Mouse (Mus musculus): ENCODE measurements around the gene Yif1b. TPM values are rescaled to one million over a fixed set of nuclear protein-coding genes. Genes with fewer than 3 reads are reported as not detected.
A peak's percentile ranks its signal among the peaks of the same experiment; 100 is the strongest.

The Yif1b gene
- polyA plus RNA-seq, 2 experiments: 24.4 to 44.5 TPM

DNA sequence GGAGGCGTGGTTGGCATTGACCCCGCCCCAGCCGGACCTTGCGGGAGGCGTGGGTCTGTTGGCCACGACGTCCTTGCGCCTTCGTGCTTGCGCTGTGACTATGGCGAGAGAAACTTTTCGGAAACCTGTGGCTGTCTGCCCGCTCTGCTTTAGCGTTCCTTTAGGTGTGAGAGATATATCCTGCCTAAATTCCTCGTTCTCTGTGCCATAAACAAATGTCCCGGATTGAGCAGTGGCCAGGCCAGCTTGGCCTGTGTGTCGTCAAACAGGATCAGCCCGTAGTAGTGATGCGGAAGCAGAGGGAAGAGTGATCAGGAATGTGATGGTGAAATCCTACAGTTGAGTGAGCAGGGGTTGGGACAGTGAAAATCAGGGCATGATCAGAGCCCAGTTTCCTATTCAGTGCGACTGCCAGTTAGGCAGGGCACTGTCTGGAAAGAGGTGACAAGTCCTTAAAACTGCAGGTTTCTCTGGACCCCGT lies 44.0 kb downstream of the Yif1b start:
- H3K27ac ChIP-seq: no peak overlapping the region
- ATAC-seq (ENCODE audit: insufficient read depth) (no peak), DNase-seq (ENCODE audit: low read depth in 3 of 3, low spot score in 3 of 3) (no peak)
- no peak overlapping the region for H3K9ac ChIP-seq (replicated peaks)
- H3K4me2 ChIP-seq (ENCODE audit: low read depth): peak overlapping the region; percentile 64
- TF ChIP-seq EP300 (IDR thresholded peaks at IDR 0.05; ENCODE audit: low read depth): no peak
- no peak for TF ChIP-seq CTCF (IDR thresholded peaks at IDR 0.05; ENCODE audit: low read depth)
- H3K27me3 ChIP-seq (ENCODE audit: control insufficient read depth, insufficient read depth, low read length): peaks cover 6% of the 10 kb centered on the region
- peaks cover 0 to 7% of the 10 kb centered on the region in 2 experiments; a peak in 3 of 4 replicates for H3K4me1 ChIP-seq (replicated peaks; ENCODE audit: control insufficient read depth in 2 of 2, insufficient read depth in 2 of 2, low read length in 1 of 2)
- H3K4me3 ChIP-seq (ENCODE audit: insufficient read depth in 1 of 2, low read depth in 2 of 2, low read length in 2 of 2): peak overlapping the region; percentile 43 to 52; a peak in 3 of 4 replicates
- no peaks in the 10 kb centered on the region for H3K9me3 ChIP-seq (ENCODE audit: control insufficient read depth, low read length)
- 13% methylated on average over 21 of the region's 21 CpGs for WGBS (ENCODE audit: insufficient replicate concordance)
- H3K36me3 ChIP-seq (replicated peaks; ENCODE audit: control insufficient read depth, insufficient read depth, low read depth): no peaks in the 10 kb centered on the region

GRCm38 (mm10) chr7:29283876-29284275 lies 45.7 kb downstream of the Yif1b start:
- H3K4me2 ChIP-seq (ENCODE audit: low read depth): no peak overlapping the region
- peaks cover 6% of the 10 kb centered on the region for H3K27me3 ChIP-seq (ENCODE audit: control insufficient read depth, insufficient read depth, low read length)
- no peak overlapping the region for H3K4me3 ChIP-seq (ENCODE audit: insufficient read depth in 1 of 2, low read depth in 2 of 2, low read length in 2 of 2)
- no peak for DNase-seq (ENCODE audit: low read depth in 3 of 3, low spot score in 3 of 3)
- no peak for ATAC-seq (ENCODE audit: insufficient read depth)
- H3K4me1 ChIP-seq (replicated peaks; ENCODE audit: control insufficient read depth in 2 of 2, insufficient read depth in 2 of 2, low read length in 1 of 2): peaks cover 0 to 7% of the 10 kb centered on the region in 2 experiments; a peak in 3 of 4 replicates
- WGBS (ENCODE audit: insufficient replicate concordance): 63% methylated on average over 4 of the region's 4 CpGs
- no peak overlapping the region for H3K9ac ChIP-seq (replicated peaks)
- TF ChIP-seq EP300 (IDR thresholded peaks at IDR 0.05; ENCODE audit: low read depth): no peak
- TF ChIP-seq CTCF (IDR thresholded peaks at IDR 0.05; ENCODE audit: low read depth): no peak
- no peaks in the 10 kb centered on the region for H3K9me3 ChIP-seq (ENCODE audit: control insufficient read depth, low read length)
- no peak overlapping the region for H3K27ac ChIP-seq
- H3K36me3 ChIP-seq (replicated peaks; ENCODE audit: control insufficient read depth, insufficient read depth, low read depth): no peaks in the 10 kb centered on the region

DNA sequence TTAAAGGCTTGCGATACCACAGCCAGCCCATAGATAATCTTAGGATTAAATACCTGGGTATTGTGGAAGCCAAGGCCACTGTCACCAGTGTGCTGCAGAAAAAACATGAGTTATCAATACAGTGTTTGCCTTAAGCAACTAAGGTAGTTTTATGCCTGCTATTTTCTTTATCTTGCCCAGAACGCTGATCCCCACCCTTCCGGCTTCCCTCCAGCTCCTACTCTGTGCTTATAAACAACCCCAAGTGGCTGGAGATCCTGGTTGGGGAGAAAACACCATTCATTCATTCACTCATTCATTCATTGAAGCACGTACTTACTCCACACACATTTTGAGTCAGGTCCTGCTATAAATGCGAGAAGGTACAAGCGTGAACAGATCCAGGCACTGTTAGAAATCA lies 46.4 kb downstream of the Yif1b start:
- Histone ChIP-seq H3K27me3 (ENCODE audit: control insufficient read depth, insufficient read depth, low read length) (peaks cover 11% of the 10 kb centered on the region), H3K9me3 (ENCODE audit: control insufficient read depth, low read length) (no peaks in the 10 kb centered on the region), H3K9ac (replicated peaks) (no peak overlapping the region), H3K4me2 (ENCODE audit: low read depth) (no peak overlapping the region), H3K4me3 (ENCODE audit: insufficient read depth in 1 of 2, low read depth in 2 of 2, low read length in 2 of 2) (no peak overlapping the region), H3K36me3 (replicated peaks; ENCODE audit: control insufficient read depth, insufficient read depth, low read depth) (no peaks in the 10 kb centered on the region), H3K4me1 (replicated peaks; ENCODE audit: control insufficient read depth in 2 of 2, insufficient read depth in 2 of 2, low read length in 1 of 2) (peaks cover 0 to 7% of the 10 kb centered on the region in 2 experiments; a peak in 3 of 4 replicates), H3K27ac (no peak overlapping the region)
- TF ChIP-seq CTCF (IDR thresholded peaks at IDR 0.05; ENCODE audit: low read depth) (no peak), EP300 (IDR thresholded peaks at IDR 0.05; ENCODE audit: low read depth) (no peak)
- ATAC-seq (ENCODE audit: insufficient read depth): no peak
- WGBS (ENCODE audit: insufficient replicate concordance): 68% methylated on average over 6 of the region's 6 CpGs
- no peak for DNase-seq (ENCODE audit: low read depth in 3 of 3, low spot score in 3 of 3)

GRCm38 (mm10) chr7:29287481-29287880 lies 49.4 kb downstream of the Yif1b start:
- Histone ChIP-seq H3K4me1 (replicated peaks; ENCODE audit: control insufficient read depth in 2 of 2, insufficient read depth in 2 of 2, low read length in 1 of 2) (peaks cover 0 to 2% of the 10 kb centered on the region in 2 experiments; a peak in 1 of 4 replicates), H3K9ac (replicated peaks) (no peak overlapping the region), H3K9me3 (ENCODE audit: control insufficient read depth, low read length) (no peaks in the 10 kb centered on the region), H3K27me3 (ENCODE audit: control insufficient read depth, insufficient read depth, low read length) (peaks cover 6% of the 10 kb centered on the region; the same call in 1 of the 2 replicates), H3K36me3 (replicated peaks; ENCODE audit: control insufficient read depth, insufficient read depth, low read depth) (no peaks in the 10 kb centered on the region), H3K4me2 (ENCODE audit: low read depth) (no peak overlapping the region), H3K4me3 (ENCODE audit: insufficient read depth in 1 of 2, low read depth in 2 of 2, low read length in 2 of 2) (no peak overlapping the region), H3K27ac (no peak overlapping the region)
- 69% methylated on average over 7 of the region's 7 CpGs for WGBS (ENCODE audit: insufficient replicate concordance)
- TF ChIP-seq EP300 (IDR thresholded peaks at IDR 0.05; ENCODE audit: low read depth) (no peak), CTCF (IDR thresholded peaks at IDR 0.05; ENCODE audit: low read depth) (peak; percentile 15; the same call in 1 of the 2 replicates)
- DNase-seq (ENCODE audit: low read depth in 3 of 3, low spot score in 3 of 3) (no peak), ATAC-seq (ENCODE audit: insufficient read depth) (no peak)

DNA sequence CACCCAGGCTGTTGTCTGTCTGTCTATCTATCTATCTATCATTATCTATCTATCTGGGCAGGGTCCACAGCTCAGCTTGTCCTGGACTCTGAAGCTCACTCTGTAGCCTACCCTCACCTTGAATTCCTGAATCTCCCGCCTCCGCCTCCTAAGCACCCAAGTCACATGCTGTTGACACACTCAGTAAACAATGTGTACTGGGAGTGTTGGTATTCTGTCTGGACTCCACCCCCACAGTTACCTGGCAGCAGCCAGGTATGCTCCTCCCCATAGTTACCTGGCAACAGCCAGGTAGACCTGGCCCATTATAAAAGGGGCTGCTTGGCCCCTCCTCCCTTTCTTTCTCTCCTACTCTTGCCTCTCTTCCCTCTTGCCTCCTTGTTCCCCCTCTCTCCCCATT lies 50.0 kb downstream of the Yif1b start:
- WGBS (ENCODE audit: insufficient replicate concordance): 74% methylated on average over 2 of the region's 2 CpGs
- no peak for DNase-seq (ENCODE audit: low read depth in 3 of 3, low spot score in 3 of 3)

More for the DNA sequence above, 50.0 kb downstream of the Yif1b start:
- Histone ChIP-seq H3K9ac (replicated peaks) (no peak overlapping the region), H3K27ac (no peak overlapping the region), H3K4me1 (replicated peaks; ENCODE audit: control insufficient read depth in 2 of 2, insufficient read depth in 2 of 2, low read length in 1 of 2) (peaks cover 0 to 7% of the 10 kb centered on the region in 2 experiments; a peak in 1 of 4 replicates), H3K9me3 (ENCODE audit: control insufficient read depth, low read length) (no peaks in the 10 kb centered on the region), H3K4me3 (ENCODE audit: insufficient read depth in 1 of 2, low read depth in 2 of 2, low read length in 2 of 2) (no peak overlapping the region), H3K4me2 (ENCODE audit: low read depth) (no peak overlapping the region), H3K27me3 (ENCODE audit: control insufficient read depth, insufficient read depth, low read length) (peaks cover 6% of the 10 kb centered on the region; the same call in 1 of the 2 replicates), H3K36me3 (replicated peaks; ENCODE audit: control insufficient read depth, insufficient read depth, low read depth) (no peaks in the 10 kb centered on the region)
- TF ChIP-seq CTCF (IDR thresholded peaks at IDR 0.05; ENCODE audit: low read depth) (no peak), EP300 (IDR thresholded peaks at IDR 0.05; ENCODE audit: low read depth) (no peak)
- no peak for ATAC-seq (ENCODE audit: insufficient read depth)

All from liver, embryonic 14.5 days (tissue).